Mouse (Mus musculus) frontal cortex, adult 2 months (tissue): ENCODE measurements around the gene Zc3h7a. TPM values are rescaled to one million over a fixed set of nuclear protein-coding genes. Genes with fewer than 3 reads are reported as not detected.
"Not testable (repeated sequence)": the region's sequence is repeated elsewhere in the genome, so short reads cannot be mapped to it uniquely, and the experiment has no call there.

ENCODE experiments used
- DNase-seq, 2 experiments: peaks; one replicate each; pipeline ENCODE4 v3.0.0; 2022; ENCODE audit warnings: low spot score in 1 of 2; ENCODE audit errors: extremely low spot score in 1 of 2
- polyA plus RNA-seq: library from polyadenylated mRNA; depleted of rRNA; stranded (reverse); fragments of >200 nt; gene quantifications from 2 replicates; pipeline ENCODE4 v1.2.3, GENCODE M21; 2012; rRNA removed

Gene Zc3h7a
- polyA plus RNA-seq = 90.4 and 104 TPM in 2 replicates

DNA sequence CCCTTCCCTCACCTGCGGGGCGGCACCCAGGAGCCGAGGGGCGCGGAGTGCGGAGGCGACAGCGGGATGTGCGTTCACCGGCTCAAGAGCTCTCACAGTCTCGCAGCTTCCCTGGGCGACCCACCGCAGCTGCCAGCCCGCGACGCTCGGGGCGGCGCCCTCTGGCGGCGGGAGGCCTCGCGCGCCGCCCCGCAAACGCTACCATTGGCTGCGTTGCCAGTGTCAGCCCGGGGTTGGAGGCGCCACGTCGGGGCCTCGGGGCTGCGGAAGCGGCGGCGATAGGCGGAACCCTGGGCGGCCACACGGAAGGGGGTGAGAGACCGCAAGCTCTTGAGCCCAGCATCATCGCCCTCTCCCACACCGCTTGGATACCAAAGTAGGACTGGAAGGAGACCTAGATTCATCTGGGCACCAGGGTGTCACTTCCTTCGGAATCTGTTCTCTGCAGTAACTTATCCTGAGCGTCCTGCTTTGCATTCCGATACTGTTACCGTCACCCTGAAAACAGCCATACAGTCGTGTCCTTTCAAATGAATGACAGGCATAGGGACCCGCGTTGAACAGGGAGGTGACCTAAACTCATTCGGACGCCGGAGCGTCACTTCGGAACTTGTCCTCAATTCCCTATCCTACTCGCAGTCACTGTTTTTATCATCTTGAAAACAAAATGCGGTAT is at the start of gene Zc3h7a:
Gene Zc3h7a, minus strand, starts transcription at position 186 of the 676 bp plus-strand sequence.
- DNase-seq = peak; percentile 73 to 90

DNA sequence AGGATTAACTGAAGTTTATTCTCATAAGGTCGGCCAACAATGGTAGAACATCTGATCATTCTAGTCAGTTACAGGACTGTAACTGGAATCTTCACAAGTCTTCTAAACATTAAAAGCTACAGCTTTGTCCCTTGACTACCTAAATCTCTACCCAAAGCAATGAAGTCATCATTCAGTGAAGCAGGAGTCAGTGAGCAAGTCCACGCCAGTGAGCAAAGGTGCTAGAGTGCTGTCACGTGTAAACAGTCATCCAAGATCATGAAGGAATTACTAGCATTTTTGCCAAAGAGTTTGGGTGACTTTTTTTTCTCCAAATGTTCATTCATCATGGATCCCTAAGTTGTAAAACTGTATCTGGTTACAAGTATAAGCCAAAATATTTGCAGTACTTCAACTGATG is 41.6 kb upstream of the Zc3h7a start:
- DNase-seq = no peak

DNA sequence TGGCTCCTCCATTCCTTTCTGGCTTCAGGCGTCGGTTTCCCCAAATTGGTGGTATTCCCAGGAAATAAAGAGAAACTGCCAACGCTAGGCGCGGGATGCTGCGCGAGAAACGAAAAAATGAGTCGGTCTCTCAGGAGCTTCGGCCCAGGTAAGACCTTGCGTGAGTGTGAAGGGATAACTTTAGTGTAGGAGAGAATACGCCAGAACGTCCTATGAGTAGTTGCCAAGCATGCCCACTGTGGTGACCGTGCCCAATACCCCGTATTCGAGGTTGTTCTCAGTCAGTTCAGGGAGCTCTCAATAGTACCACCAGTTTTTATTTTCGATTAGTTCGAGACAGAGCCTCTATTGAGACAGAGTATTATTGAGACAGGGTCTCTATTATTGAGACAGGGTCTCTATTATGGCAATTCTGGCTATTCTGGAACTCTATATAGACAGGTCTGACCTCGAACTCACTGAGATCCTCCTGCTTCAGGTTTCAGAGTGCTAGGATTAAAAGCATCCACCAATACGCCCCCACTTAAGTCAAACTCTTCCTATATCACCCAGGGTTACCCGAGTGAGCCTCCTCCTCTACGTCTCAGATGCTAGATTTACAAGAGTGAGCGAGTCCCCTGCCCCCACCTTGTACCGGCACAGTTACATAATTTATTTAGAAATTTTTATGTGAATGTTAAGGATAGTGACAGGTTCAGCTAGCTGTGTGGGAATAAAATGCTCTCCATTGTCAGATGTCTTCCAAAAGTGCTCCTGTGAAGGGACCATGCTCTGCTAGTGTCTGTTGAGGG is 27.6 kb upstream of the Zc3h7a start:
- peak in 1 of 2 experiments; percentile 14 for DNase-seq

DNA sequence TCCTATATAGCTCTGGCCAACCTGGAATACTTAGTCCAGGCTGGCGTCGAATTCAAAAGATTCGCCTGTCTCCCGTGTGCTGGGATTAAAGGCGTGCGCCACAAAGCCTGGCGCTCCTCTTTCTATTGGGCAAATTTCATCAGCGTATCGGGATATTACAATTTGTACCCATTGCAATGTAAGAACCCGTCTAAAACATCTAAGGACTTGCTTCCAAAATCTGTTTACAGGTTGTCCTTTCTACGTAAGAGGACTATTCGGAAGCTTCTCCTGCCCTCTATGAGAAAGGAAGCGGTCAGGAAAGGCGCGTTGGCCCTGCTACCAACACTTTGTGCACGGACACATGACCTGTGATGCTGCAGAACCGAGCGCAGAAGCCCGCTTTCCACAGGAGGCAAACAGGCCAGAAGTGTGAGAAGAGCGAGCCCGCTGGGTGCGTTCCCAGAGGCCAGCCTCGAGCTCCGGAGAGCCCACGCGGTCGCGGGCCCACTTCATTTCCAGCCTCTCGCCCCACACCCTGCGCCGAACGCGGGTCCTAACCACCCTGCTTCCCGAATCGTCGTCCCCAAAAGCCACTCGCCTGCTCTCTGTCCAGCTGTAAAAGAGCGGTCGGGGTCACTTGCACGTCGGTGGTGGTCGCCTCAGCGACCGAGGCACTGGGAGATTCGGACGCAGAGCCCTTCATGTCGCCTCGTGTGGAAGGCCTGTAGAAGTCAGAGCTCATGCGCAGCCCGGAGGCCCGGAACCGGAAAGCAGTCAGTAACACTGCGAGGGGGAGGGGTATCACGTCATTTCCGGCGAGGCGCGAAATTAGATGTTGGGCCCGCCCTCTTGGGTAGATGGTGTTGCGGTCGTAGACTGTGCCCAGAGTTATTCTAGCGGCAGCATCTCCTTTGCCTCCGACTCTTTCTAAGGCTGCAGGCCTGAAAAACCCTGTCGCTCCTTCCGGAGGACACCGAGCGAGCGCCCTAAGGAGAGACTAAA is 26.7 kb upstream of the Zc3h7a start, which contains the start of gene Rsl1d1:
Gene Rsl1d1, minus strand, starts transcription at position 761 of the 984 bp plus-strand sequence.
- DNase-seq = peak; percentile 85 to 95

DNA sequence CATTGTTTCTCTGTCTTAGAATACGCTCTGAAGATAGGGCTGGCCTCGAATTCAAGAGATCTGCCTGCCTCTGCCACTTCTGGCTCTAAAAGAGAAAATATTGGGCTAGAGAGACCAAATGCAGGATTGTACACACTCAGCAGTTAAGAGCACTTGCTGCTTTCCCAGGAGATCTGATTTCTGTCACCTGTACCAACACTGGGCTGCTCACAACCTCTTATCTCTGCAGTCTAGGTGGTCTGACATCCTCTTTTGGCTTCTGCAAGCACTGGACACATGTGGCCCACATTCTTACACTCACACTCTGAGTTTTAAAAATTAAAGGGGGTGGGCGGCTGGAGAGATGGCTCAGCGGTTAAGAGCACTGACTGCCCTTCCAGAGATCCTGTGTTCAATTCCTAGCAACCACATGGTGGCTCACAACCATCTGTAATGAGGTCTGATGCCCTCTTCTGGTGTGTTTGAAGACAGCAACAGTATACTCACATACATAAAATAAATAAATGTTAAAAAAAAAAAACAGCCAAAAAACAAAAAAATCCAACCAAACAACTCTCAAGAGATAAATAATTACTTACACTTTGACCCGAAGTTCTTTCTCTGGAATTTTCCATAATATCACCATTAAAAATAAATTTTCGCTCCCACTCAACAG is 25.7 kb upstream of the Zc3h7a start:
- no peak for DNase-seq

DNA sequence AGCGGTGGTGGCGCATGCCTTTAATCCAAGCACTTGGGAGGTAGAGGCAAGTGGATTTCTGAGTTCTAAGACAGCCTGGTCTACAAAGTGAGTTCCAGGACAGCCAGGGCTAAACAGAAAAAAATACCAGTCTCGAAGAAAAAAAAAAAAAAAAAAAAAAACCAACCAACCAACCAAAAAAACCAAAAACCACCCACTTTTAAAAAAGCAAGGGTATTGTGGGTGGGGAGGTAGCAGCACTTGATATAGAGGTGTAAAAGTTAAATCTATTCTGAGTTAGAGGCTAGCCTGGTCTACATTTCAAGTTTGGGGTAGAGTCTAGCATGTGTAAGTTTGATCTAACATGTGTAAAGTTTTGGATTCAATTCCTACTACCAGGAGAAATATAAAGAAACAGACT is 24.1 kb upstream of the Zc3h7a start:
- DNase-seq = no peak

DNA sequence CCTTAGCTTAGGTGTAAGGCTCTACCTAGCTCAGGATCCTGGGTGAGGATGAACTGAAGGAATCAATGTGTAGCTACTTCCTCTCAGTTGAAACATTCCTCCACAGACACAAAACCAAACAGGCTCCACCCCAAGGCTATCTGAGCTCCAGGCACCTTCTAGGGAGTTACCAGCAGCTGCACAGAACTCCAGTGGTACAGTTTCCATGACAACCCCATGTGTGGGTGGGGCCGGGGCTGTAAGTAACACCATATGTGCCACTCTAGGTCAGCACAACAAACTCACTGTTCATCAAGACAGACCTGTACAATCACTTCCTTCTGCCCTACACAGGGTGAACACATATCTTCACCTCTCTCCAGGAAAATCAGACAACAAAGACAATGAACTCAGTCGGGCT is 22.3 kb upstream of the Zc3h7a start:
- peak in 1 of 2 experiments; percentile 31 for DNase-seq

DNA sequence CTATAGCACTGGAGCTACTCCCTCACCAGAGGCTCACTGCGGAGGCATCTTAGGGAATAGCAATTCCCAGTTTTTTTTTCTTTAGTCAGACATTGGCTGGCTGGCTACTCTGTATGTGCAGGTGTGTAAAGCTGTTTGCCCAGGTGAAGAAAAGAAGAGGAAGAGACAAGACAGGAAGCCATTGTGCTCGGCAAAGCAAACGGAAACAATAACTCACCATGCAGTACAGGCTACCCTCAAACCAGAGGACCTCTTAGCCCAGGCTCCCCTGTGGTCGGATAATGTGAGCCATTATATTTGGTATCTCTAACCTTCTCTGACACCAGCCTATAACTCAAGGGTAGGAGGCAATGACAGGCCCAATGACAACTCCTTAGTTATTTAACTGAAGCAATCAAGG is 20.9 kb upstream of the Zc3h7a start:
- DNase-seq = no peak

DNA sequence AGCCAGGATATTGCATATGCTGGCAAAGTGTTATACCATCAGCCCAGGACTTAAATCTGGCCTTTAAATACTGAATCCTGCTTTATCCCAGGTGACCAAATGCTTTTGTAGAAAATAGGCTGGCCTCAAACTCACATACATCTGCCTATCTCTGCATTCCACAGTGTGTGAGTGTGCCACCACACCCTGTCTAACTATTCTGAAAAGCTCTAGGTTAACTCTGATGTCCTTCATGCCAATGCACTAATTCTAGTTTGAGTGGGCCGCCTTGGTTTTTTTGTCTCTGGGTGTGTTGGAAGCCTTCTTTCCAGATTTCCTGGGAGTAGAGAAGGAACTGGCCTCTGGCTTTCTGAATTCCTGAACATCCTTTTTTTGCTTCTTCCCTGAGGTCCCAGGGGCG is 17.0 kb upstream of the Zc3h7a start:
- no peak for DNase-seq

DNA sequence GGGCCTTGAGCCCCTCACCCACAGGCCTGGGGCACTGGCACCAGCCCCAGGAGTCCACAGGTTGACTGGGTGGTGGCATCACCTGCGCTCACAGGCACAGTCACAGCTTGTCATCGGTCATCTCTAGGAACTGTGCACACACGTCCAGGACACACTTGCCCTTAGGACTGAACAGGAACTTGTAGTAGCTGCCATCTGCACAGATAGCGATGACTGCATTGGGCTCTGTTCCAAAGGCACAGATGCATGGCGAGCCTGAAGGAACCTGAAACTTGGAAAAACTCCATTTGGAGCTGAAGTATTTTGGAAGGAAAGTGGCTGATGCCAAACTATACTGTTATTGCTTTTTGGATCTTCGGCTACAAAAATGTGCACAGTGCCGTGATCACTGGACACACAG is 14.0 kb upstream of the Zc3h7a start:
- peak; percentile 21 to 67 for DNase-seq

DNA sequence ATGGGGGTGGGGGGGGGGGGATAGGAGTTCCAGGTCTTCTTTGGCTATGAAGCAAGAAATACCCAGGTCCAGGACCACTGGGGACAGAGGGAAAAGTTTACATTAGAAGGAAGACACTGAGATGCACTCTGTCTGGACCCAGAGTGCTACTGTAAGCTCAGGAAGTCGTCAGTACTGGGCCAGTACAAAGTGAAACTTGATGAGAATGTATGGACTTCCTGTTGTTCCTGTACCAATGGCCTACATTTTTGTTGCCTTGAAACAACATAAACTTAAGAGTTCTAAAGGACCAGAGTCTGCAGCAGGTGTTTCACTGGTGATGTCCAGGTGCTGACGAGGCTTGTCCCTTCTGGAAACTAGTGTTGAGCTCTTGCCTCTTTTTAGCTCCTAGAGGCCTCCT is 1.2 kb upstream of the Zc3h7a start:
- no peak for DNase-seq

DNA sequence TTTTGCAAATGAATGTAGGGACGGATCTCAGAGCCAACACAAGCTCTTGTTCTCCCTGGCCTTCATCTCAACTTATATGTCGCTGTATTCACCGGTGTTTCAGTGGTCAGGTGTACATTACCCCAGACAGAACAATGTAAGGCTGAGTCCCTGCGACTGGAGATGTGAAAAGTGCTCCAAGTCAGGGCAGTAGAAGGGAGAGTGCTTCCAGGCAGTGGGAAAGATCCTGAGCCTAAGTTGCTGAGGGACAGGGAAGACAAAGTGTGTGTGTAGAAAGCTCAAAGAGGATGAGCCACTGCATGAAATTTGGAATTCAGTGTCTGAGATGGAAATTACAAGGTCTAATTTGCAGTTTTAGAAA is 671 bp upstream of the Zc3h7a start:
- no peak for DNase-seq

DNA sequence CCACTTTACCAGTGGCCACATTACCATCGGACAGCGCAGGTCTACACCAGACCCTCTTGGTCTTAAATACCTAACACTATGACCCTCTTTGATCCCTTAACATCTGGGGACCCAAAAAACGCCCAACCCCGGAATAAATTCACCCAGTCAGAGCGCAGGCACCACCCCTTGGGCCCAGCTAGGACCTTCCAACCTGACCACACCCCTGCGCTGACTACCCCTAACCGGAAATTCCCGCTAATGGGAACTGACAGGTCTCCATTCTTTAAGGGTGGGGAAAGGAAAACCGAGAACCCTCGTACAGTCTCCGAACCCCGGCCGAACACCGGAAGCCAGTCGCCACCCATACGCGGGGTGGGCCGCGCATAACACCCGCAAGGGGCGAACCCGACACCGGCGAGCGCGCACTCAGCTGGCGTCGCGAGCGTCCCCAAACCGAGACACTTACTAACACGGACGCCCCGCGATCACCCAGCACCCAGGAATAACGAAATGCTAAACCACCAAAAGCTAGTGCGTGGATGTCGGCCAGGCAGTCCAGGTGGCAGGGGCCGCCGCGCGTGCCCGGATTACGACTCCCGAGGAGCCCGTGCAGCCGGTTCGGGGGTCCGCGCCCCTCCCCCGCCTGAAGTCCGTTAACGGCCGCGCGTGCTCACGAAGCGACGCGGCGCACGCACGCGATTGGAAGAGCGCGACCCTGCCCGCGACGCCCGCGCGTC is 545 bp downstream of the Zc3h7a start:
- DNase-seq = peak; percentile 7 to 41

DNA sequence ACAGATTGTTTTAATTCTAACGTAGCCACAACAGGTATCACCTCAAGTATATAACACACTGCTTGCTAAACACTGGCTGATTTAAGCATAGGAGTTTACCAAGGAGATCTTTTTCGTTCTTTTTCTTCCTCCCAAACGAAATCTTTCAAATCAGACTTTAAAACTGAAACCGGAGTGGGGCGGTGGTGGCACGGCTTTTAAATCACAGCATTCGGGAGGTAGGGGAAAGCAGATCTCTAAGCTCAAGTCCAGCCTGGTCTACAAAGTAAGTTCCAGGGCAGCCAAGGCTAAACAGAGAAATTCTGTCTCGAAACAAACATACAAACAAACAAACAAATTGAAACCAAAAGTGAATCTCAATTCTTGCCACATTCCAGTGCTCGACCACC is 1.1 kb downstream of the Zc3h7a start:
- no peak for DNase-seq

DNA sequence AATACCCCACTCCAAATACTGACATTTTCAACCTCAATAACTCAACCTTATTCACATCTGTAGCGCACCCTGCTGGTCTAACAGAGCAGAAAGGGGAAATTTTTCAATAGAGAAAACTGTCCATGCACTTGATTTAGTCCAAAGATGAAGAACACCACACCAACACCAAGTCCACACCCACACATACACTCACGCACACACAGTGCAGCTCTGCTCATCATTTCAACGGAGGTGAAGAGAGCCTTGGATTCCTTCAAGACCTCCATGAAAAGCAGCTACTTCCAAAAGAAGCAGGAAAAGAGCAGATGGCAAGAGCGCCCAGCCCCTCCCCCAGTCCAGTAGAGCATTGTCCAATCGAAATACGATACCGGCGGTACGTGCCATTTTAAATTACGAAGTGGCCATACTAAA is 1.5 kb downstream of the Zc3h7a start:
- DNase-seq = peak; percentile 15 to 62

DNA sequence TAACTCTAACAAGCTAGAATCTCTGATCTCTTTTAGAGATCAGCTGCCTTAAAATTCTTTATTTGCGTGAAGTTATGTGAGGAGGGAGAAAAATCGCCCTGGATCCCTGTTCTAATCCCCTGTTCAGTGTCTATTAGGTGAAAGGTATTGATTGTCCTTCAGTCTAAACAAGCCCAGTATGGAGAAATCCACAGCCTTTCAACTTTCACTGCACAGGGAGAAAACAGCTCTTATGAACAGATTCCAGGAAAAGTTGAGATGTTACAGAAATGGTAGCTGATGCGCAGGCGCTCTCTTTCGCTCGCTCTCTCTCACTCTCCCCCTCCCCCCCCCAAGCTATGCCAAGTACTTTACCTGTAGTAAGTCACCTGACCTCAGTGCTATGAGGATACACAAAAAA is 4.5 kb downstream of the Zc3h7a start:
- DNase-seq = no peak

DNA sequence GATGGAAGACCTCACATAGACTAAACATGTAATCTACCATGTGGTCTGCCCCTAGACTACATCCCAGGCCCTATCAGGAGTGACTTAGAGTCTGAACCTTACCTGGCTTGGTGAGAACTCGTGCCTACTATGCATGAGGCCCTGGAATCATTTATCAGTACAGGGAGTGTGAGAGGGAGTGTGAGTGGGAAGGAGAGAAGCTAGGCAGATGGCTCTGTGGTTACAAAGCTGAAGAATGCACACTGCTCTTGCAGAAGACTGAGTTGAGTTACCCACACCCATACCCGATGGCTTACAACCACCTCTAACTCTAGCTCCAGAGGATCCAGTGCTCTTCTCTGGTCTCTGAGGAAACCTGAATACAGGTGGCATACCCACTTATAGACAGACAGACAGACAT is 9.8 kb downstream of the Zc3h7a start:
- peak in 1 of 2 experiments; percentile 50 for DNase-seq

DNA sequence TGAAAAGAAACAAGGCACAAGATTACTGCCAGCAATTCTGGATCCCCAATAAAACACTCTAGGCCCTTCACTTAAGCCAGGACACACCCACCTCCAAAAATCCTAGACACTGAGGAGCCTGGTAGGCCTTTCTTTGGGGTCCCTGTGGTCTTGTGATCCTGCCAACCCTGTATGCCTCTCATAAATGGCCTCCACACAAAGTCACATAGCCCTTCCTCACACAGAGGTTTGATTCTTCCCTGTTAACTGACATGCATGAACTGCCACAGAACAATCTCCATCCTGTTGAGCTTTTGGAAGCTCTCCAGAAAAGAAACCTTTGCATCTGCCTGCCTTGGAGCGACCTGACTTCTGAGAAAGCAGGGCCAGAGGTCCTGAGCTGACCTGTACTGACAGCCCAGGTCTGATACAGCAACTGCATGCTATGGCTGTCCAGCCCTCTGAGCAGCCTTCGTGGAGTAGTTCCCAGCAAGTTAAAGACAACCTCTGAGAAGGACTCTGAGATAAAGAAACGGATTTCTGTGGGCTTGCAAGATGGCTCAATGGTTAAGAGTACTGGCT is 11.4 kb downstream of the Zc3h7a start:
- DNase-seq = no peak

DNA sequence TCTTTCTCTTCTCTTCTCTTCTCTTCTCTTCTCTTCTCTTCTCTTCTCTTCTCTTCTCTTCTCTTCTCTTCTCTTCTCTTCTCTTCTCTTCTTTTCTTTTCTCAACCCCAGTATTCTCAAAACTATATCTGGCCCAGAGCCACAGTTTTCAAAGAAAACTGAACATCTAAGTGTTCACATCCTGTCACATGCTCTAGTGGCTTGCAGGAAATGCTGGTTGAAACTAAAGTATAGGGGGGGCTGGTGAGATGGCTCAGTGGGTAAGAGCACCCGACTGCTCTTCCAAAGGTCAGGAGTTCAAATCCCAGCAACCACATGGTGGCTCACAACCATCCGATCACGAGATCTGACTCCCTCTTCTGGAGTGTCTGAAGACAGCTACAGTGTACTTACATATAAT is 18.5 kb downstream of the Zc3h7a start:
- DNase-seq = not testable (repeated sequence)
